Mouse (Mus musculus) olfactory bulb, adult 2 months (tissue): ENCODE data around the gene Mtmr11.

Source experiments
- CTCF ChIP-seq: fragments of 200-500 bp; IDR thresholded peaks from 2 replicates; pipeline ENCODE4 v1.5.1; 2012; ENCODE audit warnings: low read depth, mild to moderate bottlenecking, low read length, moderate library complexity; ENCODE audit not compliant: insufficient read depth
- POLR2A ChIP-seq: fragments of 200-500 bp; IDR thresholded peaks from 2 replicates; pipeline ENCODE4 v1.6.1; 2012; ENCODE audit warnings: mild to moderate bottlenecking, low read depth, low read length, moderate library complexity; ENCODE audit not compliant: insufficient read depth

DNA sequence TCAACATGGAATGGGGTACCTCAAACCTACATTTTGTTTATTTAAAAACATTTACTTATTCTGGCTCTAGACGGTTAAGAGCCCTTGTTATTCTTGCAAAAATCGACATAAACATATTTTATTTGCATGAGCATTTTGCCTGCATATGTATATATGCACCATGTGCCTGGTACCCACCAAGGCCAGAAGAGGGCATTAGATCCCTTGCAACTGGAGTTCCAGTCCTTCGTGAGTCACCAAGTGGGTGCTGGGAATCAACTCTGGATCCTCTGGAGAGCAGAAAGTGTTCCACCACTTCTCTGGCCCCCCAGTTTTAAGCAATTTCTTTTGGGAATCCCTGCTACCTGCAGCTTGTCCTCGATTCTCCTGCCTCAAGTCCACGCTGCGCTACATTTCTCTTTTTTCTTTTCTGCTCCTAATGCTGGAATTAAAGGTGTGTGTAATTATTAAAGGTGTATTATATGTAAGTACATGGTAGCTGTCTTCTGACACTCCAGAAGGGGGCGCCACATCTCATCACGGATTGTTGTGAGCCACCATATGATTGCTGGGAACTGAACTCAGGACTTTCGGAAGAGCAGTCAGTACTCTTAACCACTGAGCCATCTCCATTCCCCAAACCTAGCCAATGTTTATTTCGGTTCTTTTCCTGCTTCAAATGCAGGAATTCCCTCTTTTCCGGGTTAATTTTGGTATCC, 34.0 kb downstream of the Mtmr11 start:
- no peak for TF ChIP-seq POLR2A
- no peak for TF ChIP-seq CTCF
